Mouse (Mus musculus) urinary bladder, postnatal 36 days (tissue): ENCODE data around the gene Smc6.

Experiments used
- DNase-seq, 2 experiments: peaks; one replicate each; pipeline ENCODE4 v3.0.0; 2022; ENCODE audit warnings: low spot score in 2 of 2, mixed read lengths in 1 of 2

Gene Smc6

GRCm38 (mm10) chr12:11265382-11266281 lies at the start of gene Smc6, which contains the start of gene Gen1:
Gene Smc6, plus strand, starts transcription at chr12:11265886.
Gene Gen1, minus strand, starts transcription at chr12:11265801.
- peak; percentile 89 to 95 for DNase-seq

GRCm38 (mm10) chr12:11216454-11216853 lies 49.2 kb upstream of the Smc6 start:
- DNase-seq: no peak

DNA sequence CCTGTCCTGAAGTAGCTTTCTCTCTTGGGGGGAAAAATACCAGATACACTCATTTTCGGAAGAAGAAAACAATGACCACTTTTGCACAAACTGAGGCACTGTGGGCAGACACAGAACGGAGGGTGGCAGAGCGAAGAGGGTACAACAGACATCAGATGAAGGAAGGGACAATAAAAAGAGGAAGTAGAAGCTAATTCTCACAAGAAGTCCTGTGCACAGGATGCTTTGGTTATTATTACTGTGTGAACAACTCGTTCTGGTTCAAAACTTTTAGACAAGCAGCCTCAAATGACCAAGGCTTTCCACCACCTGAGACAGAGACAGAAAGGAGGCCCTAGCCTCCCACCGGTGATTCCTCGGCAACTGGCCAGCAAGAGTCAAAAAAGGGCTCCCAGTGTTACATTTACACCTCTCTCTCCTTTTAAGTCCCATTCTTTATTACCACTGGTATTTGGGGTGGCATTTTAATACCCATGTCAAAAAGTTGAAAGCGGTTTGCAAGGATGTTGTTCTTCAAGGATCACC lies 47.9 kb upstream of the Smc6 start:
- no peak for DNase-seq

- DNase-seq: no peak
Observed at GRCm38 (mm10) chr12:11221524-11222330, 44.0 kb upstream of the Smc6 start.

DNA sequence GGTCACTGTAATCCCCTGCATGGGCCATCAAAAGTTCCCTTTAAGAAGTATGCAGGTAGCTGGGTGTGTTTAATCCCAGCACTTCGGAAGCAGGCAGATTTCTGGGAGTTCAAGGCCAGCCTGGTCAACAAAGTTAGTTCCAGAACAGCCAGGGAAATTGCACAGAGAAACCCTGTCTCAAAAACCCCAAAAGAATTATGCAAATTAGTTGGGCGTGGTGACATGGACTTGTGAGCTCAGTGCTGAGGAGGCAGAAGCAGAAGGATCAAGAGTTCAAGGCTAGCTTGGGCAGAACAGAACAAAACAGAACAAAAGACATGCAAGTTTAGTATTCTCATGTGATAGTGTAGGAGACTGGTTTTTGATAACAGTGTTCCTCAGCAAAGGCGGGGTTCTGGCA lies 43.1 kb upstream of the Smc6 start:
- DNase-seq: no peak

DNA sequence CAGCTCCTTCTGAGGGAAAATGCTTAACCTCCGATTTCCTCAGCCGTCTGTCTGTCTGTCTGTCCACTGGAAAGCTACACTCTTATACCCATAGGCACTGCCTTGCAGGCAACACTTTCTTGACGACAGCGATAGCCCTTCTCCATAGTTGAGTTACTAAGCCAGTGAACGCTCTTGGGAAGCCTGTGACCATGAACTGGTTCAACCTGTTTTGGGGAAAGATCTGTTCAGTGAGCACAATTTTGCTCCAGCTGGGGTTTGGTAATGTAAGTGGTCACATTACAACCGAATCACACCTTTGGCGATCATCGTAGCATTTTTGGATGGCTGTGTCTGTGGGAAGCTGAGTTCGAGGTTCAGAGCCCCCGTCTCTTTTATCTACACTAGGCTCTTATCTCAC lies 42.6 kb upstream of the Smc6 start:
- DNase-seq: no peak

DNA sequence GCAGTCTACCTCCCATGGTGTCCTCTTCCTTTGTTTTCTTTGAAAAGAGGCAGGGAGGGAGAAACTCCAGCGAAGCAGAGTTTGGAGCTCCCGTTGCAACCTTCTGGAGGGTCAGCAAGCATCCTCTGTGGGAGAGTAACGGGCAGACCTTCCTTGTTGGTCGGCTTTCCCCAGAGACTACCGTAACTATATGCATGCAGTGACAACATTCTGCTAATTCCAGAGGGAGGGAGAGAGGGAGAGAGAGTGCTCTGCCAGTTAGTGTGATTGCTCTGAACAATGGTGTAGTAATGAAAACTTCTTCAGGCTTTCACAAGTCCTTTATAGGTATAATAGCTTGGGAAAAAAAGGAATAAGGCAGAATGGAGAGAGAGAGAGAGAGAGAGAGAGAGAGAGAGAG lies 41.0 kb upstream of the Smc6 start:
- no peak for DNase-seq

DNA sequence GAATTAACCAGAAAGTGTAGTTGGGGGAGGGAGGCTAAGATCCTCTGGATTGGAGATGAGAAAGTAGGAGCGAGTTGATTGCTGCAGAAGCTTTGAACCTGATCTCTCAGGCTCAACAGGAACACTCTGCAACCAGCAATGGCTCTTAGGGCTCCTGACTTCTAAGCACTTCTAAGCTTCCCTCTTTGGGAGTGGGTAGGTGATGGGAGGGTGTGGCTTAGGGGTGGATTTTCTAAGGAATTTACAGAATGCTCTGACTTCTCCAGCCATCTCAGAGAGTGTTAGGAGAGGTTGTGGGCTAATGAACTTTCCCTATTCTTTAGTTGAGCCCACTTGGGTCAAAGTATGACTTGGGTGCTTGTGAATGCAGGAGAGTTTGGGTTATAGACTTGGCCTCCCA lies 39.6 kb upstream of the Smc6 start:
- no peak for DNase-seq

DNA sequence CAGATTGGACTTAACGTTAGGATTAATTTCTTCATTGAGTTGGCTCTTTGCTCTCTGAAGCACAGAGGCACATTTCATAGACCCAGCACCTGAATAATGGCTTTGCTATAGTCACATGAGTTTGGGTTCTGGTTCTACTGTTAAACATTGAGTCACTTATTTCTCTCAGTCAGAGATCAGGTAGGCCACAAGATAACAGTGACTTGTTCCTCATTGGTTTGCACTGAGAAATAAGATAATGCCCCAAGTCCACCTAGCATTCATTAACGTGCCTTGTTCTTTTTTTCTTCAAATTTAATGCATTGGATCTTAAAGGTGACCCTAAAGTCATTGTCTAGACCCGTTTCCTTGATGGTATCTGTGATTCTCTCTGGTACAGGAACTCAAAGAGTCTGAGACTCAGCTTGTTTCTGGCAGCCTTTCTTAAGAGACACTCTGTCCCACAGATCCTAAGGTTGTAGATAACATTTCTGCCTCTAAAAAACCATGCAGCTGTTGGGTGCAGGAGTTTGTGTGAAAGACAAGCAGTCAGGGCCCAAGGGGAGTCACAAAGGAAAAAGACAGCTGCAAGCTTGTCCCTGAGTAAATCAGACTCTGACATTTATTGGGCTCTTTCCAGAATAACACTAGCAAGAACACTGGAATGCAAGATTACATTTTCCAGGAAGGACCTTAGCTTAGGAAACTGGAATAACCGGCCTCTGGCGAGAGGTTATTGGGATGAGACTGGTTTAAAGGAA lies 39.0 kb upstream of the Smc6 start:
- no peak for DNase-seq

DNA sequence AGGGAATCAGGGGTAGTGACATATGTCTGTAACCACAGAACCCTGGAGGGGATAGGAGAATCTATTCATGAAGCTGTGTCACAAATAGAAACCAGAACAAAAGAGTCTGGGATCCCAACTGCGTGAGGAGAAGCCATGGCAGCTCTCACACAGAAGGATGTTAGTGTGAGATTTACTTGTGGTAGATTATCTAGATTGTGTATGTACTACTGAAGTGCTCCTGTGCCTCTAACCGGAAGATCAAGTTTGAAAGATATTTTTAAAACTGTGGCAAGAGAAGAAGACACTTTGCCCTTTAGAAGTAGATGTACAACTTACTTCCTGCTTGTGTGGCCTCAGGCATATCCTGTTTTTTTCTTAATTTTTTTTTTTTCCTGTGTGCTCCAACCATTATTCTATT lies 35.4 kb upstream of the Smc6 start:
- DNase-seq: no peak

DNA sequence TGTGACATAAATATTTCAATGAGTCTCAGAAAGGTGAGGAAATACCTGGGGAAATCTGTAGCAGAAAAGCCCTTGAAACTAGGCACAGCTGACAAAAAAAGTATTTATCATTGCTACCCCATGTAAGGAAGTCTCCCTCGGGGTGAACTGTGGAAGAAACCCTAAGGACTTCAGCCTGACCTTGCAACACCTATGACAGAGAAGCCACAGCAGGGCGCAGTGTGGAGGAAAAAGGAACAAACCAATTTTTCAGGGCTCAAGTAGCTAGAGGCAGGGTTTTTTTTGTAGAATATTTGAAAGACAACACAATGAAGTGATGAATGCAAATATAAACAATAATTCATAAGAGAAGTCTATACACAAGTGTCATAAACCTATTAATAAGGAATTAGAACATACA lies 29.7 kb upstream of the Smc6 start:
- DNase-seq: no peak

GRCm38 (mm10) chr12:11247460-11247859 lies 18.2 kb upstream of the Smc6 start:
- DNase-seq: no peak

- DNase-seq: no peak
Observed at GRCm38 (mm10) chr12:11250322-11250721, 15.4 kb upstream of the Smc6 start.

DNA sequence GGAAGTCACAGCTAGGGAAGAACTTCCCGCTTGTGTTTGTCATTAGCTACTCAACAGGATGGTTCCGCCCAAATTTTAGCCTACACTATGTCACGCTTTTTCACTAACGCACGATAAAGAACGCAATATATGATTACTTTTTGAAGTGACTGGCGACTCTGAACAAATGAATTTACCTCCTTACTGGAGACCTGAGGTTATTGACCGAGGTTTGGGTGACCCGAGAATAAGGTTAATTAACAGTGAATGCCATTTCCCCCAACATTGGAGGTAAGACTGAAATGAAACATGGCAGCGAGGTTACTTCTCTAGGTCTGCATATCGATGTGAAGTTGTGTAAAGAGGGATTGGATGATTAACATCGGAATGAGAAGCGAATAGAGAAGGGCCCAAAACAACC lies 791 bp upstream of the Smc6 start:
- DNase-seq: no peak

DNA sequence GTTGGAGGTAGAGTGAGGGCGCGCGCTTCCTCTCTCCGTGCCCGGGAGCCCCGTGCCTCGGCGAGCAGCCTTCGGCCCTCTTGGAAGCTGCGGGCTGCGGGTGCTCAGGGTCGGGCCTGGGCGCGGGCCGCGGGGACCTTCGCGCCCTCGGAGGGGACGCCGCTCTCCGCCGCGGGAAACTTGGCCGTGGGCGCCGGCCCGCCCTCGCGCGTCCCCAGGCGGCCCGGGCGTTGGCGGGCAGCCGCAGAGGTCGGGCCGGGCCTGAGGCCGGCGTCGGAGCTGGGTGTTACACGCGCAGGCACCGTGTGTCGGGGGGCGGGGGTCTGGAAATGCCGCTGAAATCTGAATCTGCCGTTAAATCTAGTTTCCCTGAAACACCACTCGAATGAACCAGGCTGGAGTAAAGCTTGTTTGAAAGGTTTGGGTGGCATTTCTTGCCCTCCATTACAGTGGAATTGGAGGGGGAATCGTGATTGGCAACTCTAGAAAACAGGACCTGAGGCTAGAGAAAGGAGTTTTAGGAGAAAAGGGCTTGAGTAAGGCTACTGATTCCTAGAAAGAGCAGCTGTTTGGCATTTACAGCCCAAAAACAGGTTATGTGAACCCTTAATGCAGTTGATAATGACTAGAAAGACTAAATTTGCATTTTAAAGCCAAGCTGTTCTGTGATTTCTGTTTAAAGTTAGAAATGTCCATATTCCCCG lies 748 bp downstream of the Smc6 start:
- DNase-seq: no peak

DNA sequence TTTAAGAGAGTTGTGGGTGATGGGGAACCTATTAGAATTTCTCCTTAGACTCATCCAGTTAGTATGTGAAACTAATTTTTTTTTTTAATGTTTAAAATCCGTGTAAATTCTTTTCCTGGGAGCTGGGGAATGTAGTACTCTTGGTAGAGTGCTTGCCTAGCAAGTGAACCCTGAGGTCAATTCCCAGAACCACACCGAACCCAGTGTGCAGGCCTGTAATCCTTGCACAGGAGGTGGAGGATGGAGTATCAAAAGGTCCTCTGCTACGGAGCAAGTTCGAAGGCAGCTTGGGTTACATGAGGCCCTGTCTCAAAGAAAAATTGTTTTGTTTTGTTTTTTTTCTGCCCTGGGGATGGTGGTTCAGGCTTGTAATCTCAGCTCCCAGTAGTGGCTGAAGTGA lies 1.3 kb downstream of the Smc6 start:
- no peak for DNase-seq

DNA sequence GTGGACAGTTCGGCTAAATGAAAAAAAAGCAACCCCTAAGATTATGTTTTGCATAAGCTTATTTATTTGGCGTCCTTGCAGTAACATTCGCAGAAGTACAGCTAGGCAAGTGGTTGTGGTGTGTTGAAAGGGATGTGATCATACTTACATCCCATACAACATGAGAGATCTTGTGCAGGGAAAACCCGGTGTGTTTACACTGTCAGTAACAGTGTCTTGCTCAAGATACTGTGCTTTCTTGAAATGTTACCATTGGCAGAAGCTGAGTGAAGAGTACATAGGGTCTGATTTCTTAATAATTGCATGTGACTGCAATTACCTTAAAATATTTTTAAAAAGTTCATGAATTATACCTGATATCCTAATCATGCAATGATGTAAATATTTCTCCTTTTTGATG lies 6.9 kb downstream of the Smc6 start:
- DNase-seq: no peak

GRCm38 (mm10) chr12:11273185-11273584 lies 7.5 kb downstream of the Smc6 start:
- no peak for DNase-seq

DNA sequence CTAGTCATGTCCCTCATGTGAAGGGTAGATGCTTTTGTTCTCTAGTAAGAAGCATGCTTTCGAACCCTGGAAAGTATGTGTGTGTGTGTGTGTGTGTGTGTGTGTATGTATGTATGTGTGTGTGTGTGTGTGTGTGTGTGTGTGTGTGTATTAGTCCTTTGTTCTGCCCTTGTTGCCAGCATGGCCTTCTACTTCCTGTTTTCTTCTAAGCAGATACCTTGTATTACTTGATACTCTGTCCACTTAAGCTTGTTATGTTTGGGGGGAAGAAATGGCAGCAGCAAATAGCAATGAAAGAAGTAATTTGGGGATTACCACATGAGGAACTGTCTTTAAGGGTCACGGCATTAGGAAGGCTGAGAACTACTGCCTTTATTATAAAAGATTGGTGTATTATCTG lies 10.9 kb downstream of the Smc6 start:
- no peak for DNase-seq

GRCm38 (mm10) chr12:11277207-11277606 lies 11.5 kb downstream of the Smc6 start:
- DNase-seq: no peak

DNA sequence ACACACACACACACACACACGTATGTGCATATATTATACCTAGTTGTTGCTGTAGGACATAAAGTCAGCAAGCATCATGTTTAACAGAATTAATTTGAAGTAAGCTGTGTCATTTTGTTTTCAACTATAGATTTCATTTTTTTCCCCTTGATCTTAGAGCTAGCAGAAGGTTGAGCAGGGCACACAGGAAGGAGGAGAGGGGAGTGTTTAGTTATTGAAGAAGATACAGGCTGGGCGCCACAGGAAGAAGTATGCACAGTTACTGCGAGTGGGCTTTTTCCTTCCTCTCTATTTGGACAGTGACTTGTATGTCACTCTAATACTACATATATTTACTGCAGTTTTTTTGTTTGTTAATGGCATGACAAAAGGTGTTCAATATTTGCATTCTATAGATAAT lies 14.2 kb downstream of the Smc6 start:
- DNase-seq: no peak
